Mouse (Mus musculus): ENCODE measurements around the gene Sp2. TPM values are rescaled to one million over a fixed set of nuclear protein-coding genes. Genes with fewer than 3 reads are reported as not detected.
A peak's percentile ranks its signal among the peaks of the same experiment; 100 is the strongest.

The Sp2 gene
- polyA plus RNA-seq, 1 experiment from 2014 or later, result 15.0 TPM

GRCm38 (mm10) chr11:96912682-96913081, 70.1 kb downstream of the Sp2 start:
- no peak overlapping the region for H3K27ac ChIP-seq (replicated peaks in 1 of 2; ENCODE audit: control insufficient read depth in 1 of 2, insufficient read depth in 1 of 2, low read depth in 2 of 2, low read length in 2 of 2)
- H3K9me3 ChIP-seq (ENCODE audit: control insufficient read depth, low read length), result no peaks in the 10 kb centered on the region
- H3K27me3 ChIP-seq (ENCODE audit: control insufficient read depth, insufficient read depth, low read length), result no peaks in the 10 kb centered on the region
- ATAC-seq (ENCODE audit: insufficient number of reproducible peaks, insufficient read depth, low FRiP score, low read depth), result no peak
- H3K9ac ChIP-seq (ENCODE audit: low read length), result no peak overlapping the region
- H3K4me3 ChIP-seq (ENCODE audit: control insufficient read depth in 1 of 2, insufficient read depth in 1 of 2, low read depth in 1 of 2, low read length in 2 of 2), result no peak overlapping the region
- peaks cover 0 to 9% of the 10 kb centered on the region in 2 experiments; a peak in 3 of 4 replicates for H3K4me1 ChIP-seq (ENCODE audit: control insufficient read depth in 2 of 2, insufficient read depth in 2 of 2, low read length in 2 of 2)
- WGBS, result 79% methylated on average over 11 of the region's 11 CpGs
- H3K4me2 ChIP-seq (ENCODE audit: low read length), result no peak overlapping the region
- H3K36me3 ChIP-seq (ENCODE audit: control insufficient read depth, insufficient read depth, low read length), result peaks cover 39% of the 10 kb centered on the region

GRCm38 (mm10) chr11:96910003-96910402, 72.8 kb downstream of the Sp2 start:
- 25% methylated on average over 7 of the region's 7 CpGs for WGBS
- ATAC-seq (ENCODE audit: insufficient number of reproducible peaks, insufficient read depth, low FRiP score, low read depth), result 0 out of 2 replicates have a peak, but pooled peaks have one; percentile 37

GRCm38 (mm10) chr11:96908594-96908993, 74.2 kb downstream of the Sp2 start:
- no peak for ATAC-seq (ENCODE audit: insufficient number of reproducible peaks, insufficient read depth, low FRiP score, low read depth)
- Histone ChIP-seq H3K4me3 (ENCODE audit: control insufficient read depth in 1 of 2, insufficient read depth in 1 of 2, low read depth in 1 of 2, low read length in 2 of 2) (no peak overlapping the region), H3K27me3 (ENCODE audit: control insufficient read depth, insufficient read depth, low read length) (no peaks in the 10 kb centered on the region), H3K9me3 (ENCODE audit: control insufficient read depth, low read length) (no peaks in the 10 kb centered on the region), H3K4me1 (ENCODE audit: control insufficient read depth in 2 of 2, insufficient read depth in 2 of 2, low read length in 2 of 2) (peaks cover 14 to 18% of the 10 kb centered on the region in 2 experiments), H3K36me3 (ENCODE audit: control insufficient read depth, insufficient read depth, low read length) (peaks cover 44% of the 10 kb centered on the region), H3K4me2 (ENCODE audit: low read length) (no peak overlapping the region), H3K9ac (ENCODE audit: low read length) (no peak overlapping the region), H3K27ac (replicated peaks in 1 of 2; ENCODE audit: control insufficient read depth in 1 of 2, insufficient read depth in 1 of 2, low read depth in 2 of 2, low read length in 2 of 2) (no peak overlapping the region)
- 90% methylated on average over 12 of the region's 12 CpGs for WGBS

More at GRCm38 (mm10) chr11:96910003-96910402, 72.8 kb downstream of the Sp2 start:
- Histone ChIP-seq H3K27me3 (ENCODE audit: control insufficient read depth, insufficient read depth, low read length) (no peaks in the 10 kb centered on the region), H3K36me3 (ENCODE audit: control insufficient read depth, insufficient read depth, low read length) (peaks cover 44% of the 10 kb centered on the region), H3K27ac (replicated peaks in 1 of 2; ENCODE audit: control insufficient read depth in 1 of 2, insufficient read depth in 1 of 2, low read depth in 2 of 2, low read length in 2 of 2) (no peak overlapping the region), H3K4me1 (ENCODE audit: control insufficient read depth in 2 of 2, insufficient read depth in 2 of 2, low read length in 2 of 2) (peaks cover 14 to 19% of the 10 kb centered on the region in 2 experiments), H3K9ac (ENCODE audit: low read length) (no peak overlapping the region), H3K4me2 (ENCODE audit: low read length) (no peak overlapping the region), H3K4me3 (ENCODE audit: control insufficient read depth in 1 of 2, insufficient read depth in 1 of 2, low read depth in 1 of 2, low read length in 2 of 2) (no peak overlapping the region), H3K9me3 (ENCODE audit: control insufficient read depth, low read length) (no peaks in the 10 kb centered on the region)

GRCm38 (mm10) chr11:96906431-96907161, 76.2 kb downstream of the Sp2 start:
- ATAC-seq (ENCODE audit: insufficient number of reproducible peaks, insufficient read depth, low FRiP score, low read depth), result no peak
- peaks cover 21 to 28% of the 10 kb centered on the region in 2 experiments for H3K4me1 ChIP-seq (ENCODE audit: control insufficient read depth in 2 of 2, insufficient read depth in 2 of 2, low read length in 2 of 2)
- peak overlapping the region in 1 of 2 experiments; percentile 0; a peak in 2 of 4 replicates for H3K27ac ChIP-seq (replicated peaks in 1 of 2; ENCODE audit: control insufficient read depth in 1 of 2, insufficient read depth in 1 of 2, low read depth in 2 of 2, low read length in 2 of 2)
- no peak overlapping the region for H3K9ac ChIP-seq (ENCODE audit: low read length)
- peaks cover 35% of the 10 kb centered on the region for H3K36me3 ChIP-seq (ENCODE audit: control insufficient read depth, insufficient read depth, low read length)
- WGBS, result 11% methylated on average over 15 of the region's 15 CpGs
- H3K9me3 ChIP-seq (ENCODE audit: control insufficient read depth, low read length), result no peaks in the 10 kb centered on the region
- H3K4me3 ChIP-seq (ENCODE audit: control insufficient read depth in 1 of 2, insufficient read depth in 1 of 2, low read depth in 1 of 2, low read length in 2 of 2), result no peak overlapping the region
- H3K4me2 ChIP-seq (ENCODE audit: low read length), result peak overlapping the region; percentile 11; the same call in 1 of the 2 replicates
- H3K27me3 ChIP-seq (ENCODE audit: control insufficient read depth, insufficient read depth, low read length), result no peaks in the 10 kb centered on the region

Other genes starting within 250 kb of the Sp2 start
- 4.3 and 6.1 TPM in 2 replicates for gene Snx11, start 205.4 kb downstream of the Sp2 start, polyA plus RNA-seq (2014; fragmentation: Nextera tagmentation; extraction: Ambion mirVana)
- 41.1 and 44.2 TPM in 2 replicates for gene Cbx1, start 193.8 kb downstream of the Sp2 start, polyA plus RNA-seq (2014; fragmentation: Nextera tagmentation; extraction: Ambion mirVana)
- 49.7 and 55.1 TPM in 2 replicates for gene Nfe2l1, start 153.0 kb downstream of the Sp2 start, polyA plus RNA-seq (2014; fragmentation: Nextera tagmentation; extraction: Ambion mirVana)
- gene Copz2, start 133.1 kb downstream of the Sp2 start, polyA plus RNA-seq (2014; fragmentation: Nextera tagmentation; extraction: Ambion mirVana), result 134 and 141 TPM in 2 replicates
- gene Cdk5rap3, start 66.5 kb downstream of the Sp2 start, polyA plus RNA-seq (2014; fragmentation: Nextera tagmentation; extraction: Ambion mirVana), result 44.7 and 50.9 TPM in 2 replicates
- gene Prr15l, start 54.9 kb downstream of the Sp2 start, polyA plus RNA-seq (2014; fragmentation: Nextera tagmentation; extraction: Ambion mirVana), result 0.53 and 0.54 TPM in 2 replicates
- gene Pnpo, start 39.0 kb downstream of the Sp2 start, polyA plus RNA-seq (2014; fragmentation: Nextera tagmentation; extraction: Ambion mirVana), result 32.3 and 47.6 TPM in 2 replicates
- gene Sp6, start 30.4 kb upstream of the Sp2 start, polyA plus RNA-seq (2014; fragmentation: Nextera tagmentation; extraction: Ambion mirVana), result 0.11 TPM in 1 of 2 replicates, not detected in the other
- 12.9 and 14.4 TPM in 2 replicates for gene Scrn2, start 47.0 kb upstream of the Sp2 start, polyA plus RNA-seq (2014; fragmentation: Nextera tagmentation; extraction: Ambion mirVana)
- gene Lrrc46, start 58.4 kb upstream of the Sp2 start, polyA plus RNA-seq (2014; fragmentation: Nextera tagmentation; extraction: Ambion mirVana), result 0.35 and 0.54 TPM in 2 replicates
- gene Mrpl10, start 58.6 kb upstream of the Sp2 start, polyA plus RNA-seq (2014; fragmentation: Nextera tagmentation; extraction: Ambion mirVana), result 76.9 and 80.1 TPM in 2 replicates
- gene Osbpl7, start 67.7 kb upstream of the Sp2 start, polyA plus RNA-seq (2014; fragmentation: Nextera tagmentation; extraction: Ambion mirVana), result 3.9 and 4.6 TPM in 2 replicates
- 0.08 TPM in 1 of 2 replicates, not detected in the other for gene Tbx21, start 132.4 kb upstream of the Sp2 start, polyA plus RNA-seq (2014; fragmentation: Nextera tagmentation; extraction: Ambion mirVana)
- gene Tbkbp1, start 168.5 kb upstream of the Sp2 start, polyA plus RNA-seq (2014; fragmentation: Nextera tagmentation; extraction: Ambion mirVana), result 7.1 and 7.3 TPM in 2 replicates
- 38.8 and 40.2 TPM in 2 replicates for gene Kpnb1, start 204.9 kb upstream of the Sp2 start, polyA plus RNA-seq (2014; fragmentation: Nextera tagmentation; extraction: Ambion mirVana)